Mouse (Mus musculus): ENCODE measurements around the gene Kifc1. TPM values are rescaled to one million over a fixed set of nuclear protein-coding genes. Genes with fewer than 3 reads are reported as not detected.

The Kifc1 gene
- total and polyA plus RNA-seq, 3 experiments = 16.0 to 41.2 (median 23.0) TPM

DNA sequence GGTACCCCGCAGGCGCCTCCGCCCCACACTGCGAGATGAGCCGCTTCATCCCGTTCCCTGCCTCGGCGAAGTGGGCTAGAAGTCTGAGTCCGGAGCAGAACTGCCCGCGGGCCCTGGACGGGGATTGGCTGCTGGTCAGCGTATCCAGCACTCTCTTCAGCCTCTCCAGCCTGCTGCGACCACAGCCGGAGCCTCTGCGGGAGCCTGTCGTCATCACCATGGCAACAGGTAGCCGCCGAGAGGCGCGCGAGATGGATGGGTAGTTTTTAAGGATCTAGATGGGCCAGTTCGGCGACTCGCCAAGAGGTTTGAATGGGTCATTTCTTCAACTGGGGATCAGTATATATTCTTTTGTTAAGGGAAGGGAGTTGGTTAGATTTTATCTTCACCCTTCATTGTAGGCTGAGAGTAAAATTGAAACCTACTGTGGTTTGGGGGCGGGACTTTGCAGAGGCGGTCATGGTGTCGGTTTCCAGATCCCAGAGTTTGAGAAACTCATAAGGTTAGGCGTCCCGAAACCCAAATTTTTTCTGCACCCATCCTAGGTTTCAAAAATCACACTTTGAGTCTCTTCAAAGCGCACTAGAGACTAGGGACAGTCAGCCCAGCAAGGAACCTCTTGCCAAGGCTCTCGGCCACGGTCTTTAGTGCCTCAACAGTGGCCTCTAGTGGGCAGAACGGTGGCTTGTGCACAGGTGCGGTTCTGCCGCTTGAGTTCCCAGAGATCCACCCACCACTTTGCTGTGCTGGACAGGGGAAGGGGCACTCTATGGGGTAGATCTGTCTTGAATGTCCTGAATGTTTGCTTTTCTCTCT is 30.0 kb upstream of the Kifc1 start (continued):
- TF ChIP-seq KAT2A (IDR thresholded peaks at IDR 0.05; ENCODE audit: insufficient replicate concordance, low read length) (no peak), MAX (IDR thresholded peaks at IDR 0.05; ENCODE audit: low read length) (peak; percentile 30; the same call in 1 of the 2 replicates), GABPA (IDR thresholded peaks at IDR 0.05; ENCODE audit: insufficient replicate concordance, low read depth, low read length) (no peak), BHLHE40 (IDR thresholded peaks at IDR 0.05; ENCODE audit: low read depth, low read length) (peak; percentile 43; the same call in 1 of the 2 replicates), PAX5 (IDR thresholded peaks at IDR 0.05; ENCODE audit: low read length) (no peak), NRF1 (IDR thresholded peaks at IDR 0.05; ENCODE audit: low read depth, low read length) (0 out of 2 replicates have a peak, but pooled peaks have one; percentile 4), MYC (IDR thresholded peaks at IDR 0.05; ENCODE audit: low read depth, low read length) (0 out of 2 replicates have a peak, but pooled peaks have one; percentile 45), IRF4 (IDR thresholded peaks at IDR 0.05; ENCODE audit: low read depth, low read length) (peak; percentile 78), SIN3A (IDR thresholded peaks at IDR 0.05; ENCODE audit: low read length) (peak; percentile 91), USF2 (conservative IDR thresholded peaks at IDR 0.05; ENCODE audit: low read depth, low read length) (no peak), ZC3H11A (IDR thresholded peaks at IDR 0.05; ENCODE audit: low read depth, low read length) (no peak), ZNF384 (IDR thresholded peaks at IDR 0.05; ENCODE audit: low read depth, low read length) (no peak), JUND (conservative IDR thresholded peaks at IDR 0.05; ENCODE audit: low read depth, low read length) (peak; percentile 65), E2F4 (IDR thresholded peaks at IDR 0.05; ENCODE audit: insufficient replicate concordance, low read depth, low read length) (no peak), ETS1 (conservative IDR thresholded peaks at IDR 0.05; ENCODE audit: low read depth, low read length) (peak; percentile 19; the same call in 1 of the 2 replicates), MXI1 (IDR thresholded peaks at IDR 0.05; ENCODE audit: low read depth, low read length) (peak; percentile 63; the same call in 1 of the 2 replicates), POLR2A (IDR thresholded peaks at IDR 0.05; ENCODE audit: low read depth, low read length) (no peak; the same call in 1 of the 2 replicates)

GRCm38 (mm10) chr17:33919351-33920281 is 29.2 kb upstream of the Kifc1 start:
- H3K79me2 ChIP-seq (replicated peaks; ENCODE audit: control insufficient read depth, extremely low read depth, insufficient read depth, poor library complexity, severe bottlenecking) = peaks cover 22% of the 10 kb centered on the region
- dilution Hi-C loops (cut with MboI; ENCODE audit: extremely low pct_ligation_motif_present, extremely low pct_unique_long_range_greater_than_20kb, low sequenced_read_pairs) = no loop called here
- H3K9me3 ChIP-seq (replicated peaks; ENCODE audit: low read length) = peaks cover 10% of the 10 kb centered on the region
- peak overlapping the region; percentile 81 for H3K9ac ChIP-seq (ENCODE audit: insufficient read depth, low read depth)
- in situ Hi-C loops (cut with MboI; ENCODE audit: low pct_ligation_motif_present, low pct_unique_long_range_greater_than_20kb, low sequenced_read_pairs) = no loop called here
- peaks cover 32 to 47% of the 10 kb centered on the region in 2 experiments for H3K4me1 ChIP-seq (ENCODE audit: control insufficient read depth in 1 of 2, insufficient read depth in 2 of 2)
- peak; percentile 96 for DNase-seq (ENCODE audit: extremely low read depth)
- H3K27me3 ChIP-seq (replicated peaks) = no peaks in the 10 kb centered on the region
- peaks cover 40 to 60% of the 10 kb centered on the region in 2 experiments for H3K36me3 ChIP-seq (replicated peaks in 1 of 2; ENCODE audit: control insufficient read depth in 1 of 2, insufficient read depth in 1 of 2, low read length in 1 of 2)
- H3K4me3 ChIP-seq (replicated peaks in 1 of 3; ENCODE audit: low read depth in 2 of 3, low read length in 2 of 3, poor library complexity in 1 of 3) = peak overlapping the region; percentile 71 to 99 (median 83)
- peak overlapping the region; percentile 93 for H3K27ac ChIP-seq (ENCODE audit: insufficient read depth, low read depth)
- H3K4me2 ChIP-seq (ENCODE audit: insufficient read depth, low read depth, poor library complexity, severe bottlenecking) = peak overlapping the region; percentile 85
- TF ChIP-seq JUND (conservative IDR thresholded peaks at IDR 0.05; ENCODE audit: low read depth, low read length) (no peak), CHD2 (IDR thresholded peaks at IDR 0.05; ENCODE audit: low read length) (peak; percentile 45), UBTF (IDR thresholded peaks at IDR 0.05; ENCODE audit: low read depth, low read length) (no peak), ETS1 (conservative IDR thresholded peaks at IDR 0.05; ENCODE audit: low read depth, low read length) (peak; percentile 98), BHLHE40 (IDR thresholded peaks at IDR 0.05; ENCODE audit: low read depth, low read length) (peak; percentile 98), E2F4 (IDR thresholded peaks at IDR 0.05; ENCODE audit: insufficient replicate concordance, low read depth, low read length) (no peak), ZKSCAN1 (IDR thresholded peaks at IDR 0.05; ENCODE audit: borderline replicate concordance, low read depth, low read length) (no peak), MAX (IDR thresholded peaks at IDR 0.05; ENCODE audit: low read length) (peak; percentile 55; the same call in 1 of the 2 replicates), MEF2A (IDR thresholded peaks at IDR 0.05; ENCODE audit: borderline replicate concordance, low read depth, low read length) (peak; percentile 84), CHD1 (IDR thresholded peaks at IDR 0.05; ENCODE audit: low read depth, low read length) (no peak), MXI1 (IDR thresholded peaks at IDR 0.05; ENCODE audit: low read depth, low read length) (peak; percentile 17; the same call in 1 of the 2 replicates), MAZ (IDR thresholded peaks at IDR 0.05; ENCODE audit: low read depth, low read length) (peak; percentile 78; the same call in 1 of the 2 replicates), POLR2A (IDR thresholded peaks at IDR 0.05; ENCODE audit: low read depth, low read length) (peak; percentile 73), JUN (IDR thresholded peaks at IDR 0.05; ENCODE audit: insufficient read depth, low read depth, low read length) (peak; percentile 2; the same call in 1 of the 2 replicates), POLR2AphosphoS2 (IDR thresholded peaks at IDR 0.05; ENCODE audit: low read depth, low read length) (no peak), SIN3A (IDR thresholded peaks at IDR 0.05; ENCODE audit: low read length) (peak; percentile 90; the same call in 1 of the 2 replicates), RAD21 (IDR thresholded peaks at IDR 0.05; ENCODE audit: low read depth, low read length) (no peak), SMC3 (IDR thresholded peaks at IDR 0.05; ENCODE audit: low read depth, low read length) (0 out of 2 replicates have a peak, but pooled peaks have one; percentile 6), CTCF (conservative IDR thresholded peaks at IDR 0.05 in 1 of 2, IDR thresholded peaks at IDR 0.05 in 1 of 2; ENCODE audit: low read depth in 2 of 2, low read length in 2 of 2) (peak in 1 of 2 experiments; percentile 49; a peak in 2 of 4 replicates), HCFC1 (IDR thresholded peaks at IDR 0.05; ENCODE audit: low read depth, low read length) (peak; percentile 53; the same call in 1 of the 2 replicates), IRF4 (IDR thresholded peaks at IDR 0.05; ENCODE audit: low read depth, low read length) (peak; percentile 91), EP300 (IDR thresholded peaks at IDR 0.05; ENCODE audit: low read length) (peak; percentile 62), KAT2A (IDR thresholded peaks at IDR 0.05; ENCODE audit: insufficient replicate concordance, low read length) (no peak)
